Mouse (Mus musculus): ENCODE measurements around the gene Gm45799.

Gm45799 gene

GRCm38 (mm10) chr7:105641936-105642335 lies 1.6 kb downstream of the Gm45799 start:
- DNase-seq (ENCODE audit: low spot score in 2 of 2) = no peak

GRCm38 (mm10) chr7:105650639-105651435 lies 10.5 kb downstream of the Gm45799 start, which contains the start of gene Dnhd1:
Gene Dnhd1 (plus strand): TSS chr7:105650827.
- DNase-seq (ENCODE audit: low spot score in 2 of 2) = peak; percentile 27 to 36

GRCm38 (mm10) chr7:105685541-105686197 lies 45.3 kb downstream of the Gm45799 start:
- no peak for DNase-seq (ENCODE audit: low spot score in 2 of 2)

GRCm38 (mm10) chr7:105690875-105691274 lies 50.5 kb downstream of the Gm45799 start:
- DNase-seq (ENCODE audit: low spot score in 2 of 2) = no peak

GRCm38 (mm10) chr7:105703184-105703583 lies 62.8 kb downstream of the Gm45799 start:
- no peak for DNase-seq (ENCODE audit: low spot score in 2 of 2)

- no peak for DNase-seq (ENCODE audit: low spot score in 2 of 2)
These were observed 63.5 kb downstream of the Gm45799 start for GRCm38 (mm10) chr7:105703816-105704215.

- no peak for DNase-seq (ENCODE audit: low spot score in 2 of 2)
These were observed 68.4 kb downstream of the Gm45799 start for GRCm38 (mm10) chr7:105708733-105709132.

GRCm38 (mm10) chr7:105715366-105715765 lies 75.0 kb downstream of the Gm45799 start:
- DNase-seq (ENCODE audit: low spot score in 2 of 2) = no peak

GRCm38 (mm10) chr7:105721916-105722315 lies 81.6 kb downstream of the Gm45799 start:
- no peak for DNase-seq (ENCODE audit: low spot score in 2 of 2)

GRCm38 (mm10) chr7:105726144-105726979 lies 86.0 kb downstream of the Gm45799 start:
- DNase-seq (ENCODE audit: low spot score in 2 of 2) = peak in 1 of 2 experiments; percentile 25

- DNase-seq (ENCODE audit: low spot score in 2 of 2) = no peak
These were observed 86.6 kb downstream of the Gm45799 start for GRCm38 (mm10) chr7:105726980-105727325.

GRCm38 (mm10) chr7:105728701-105729428 lies 88.5 kb downstream of the Gm45799 start:
- DNase-seq (ENCODE audit: low spot score in 2 of 2) = no peak

GRCm38 (mm10) chr7:105733836-105734235 lies 93.5 kb downstream of the Gm45799 start:
- DNase-seq (ENCODE audit: low spot score in 2 of 2) = no peak

Data from cerebellum, postnatal 4 days (tissue).